Mouse (Mus musculus) lung, postnatal 0 days (tissue): ENCODE results near the gene Srsf7. TPM values are rescaled to one million over a fixed set of nuclear protein-coding genes. Genes with fewer than 3 reads are reported as not detected.
A peak's percentile ranks its signal among the peaks of the same experiment; 100 is the strongest.
"Not testable (repeated sequence)": the region's sequence is repeated elsewhere in the genome, so short reads cannot be mapped to it uniquely, and the experiment has no call there.

Experiments used
- ATAC-seq: fragments of 200-750 bp; cut with Nextera tagmentation; 2 replicates; pipeline ENCODE4 v1.8.0; 2017; ENCODE audit warnings: moderate library complexity
- DNase-seq: peaks from one replicate; pipeline ENCODE4 v3.0.0-alpha.2; 2016; ENCODE audit warnings: low spot score
- H3K27ac ChIP-seq: fragments of 300-500 bp; sonication (generic); 2 replicates; pipeline ENCODE4 v1.5.1; 2014; ENCODE audit warnings: antibody characterized with exemption, mild to moderate bottlenecking, low read length, mixed read lengths
- H3K27me3 ChIP-seq: fragments of 300-500 bp; sonication (generic); replicated peaks from 2 replicates; pipeline ENCODE4 v1.6.1; 2014; ENCODE audit warnings: low read length, mixed read lengths; ENCODE audit not compliant: insufficient read depth
- H3K36me3 ChIP-seq: fragments of 300-500 bp; sonication (generic); 2 replicates; pipeline ENCODE4 v1.6.1; 2014; ENCODE audit warnings: low read length, mixed read lengths; ENCODE audit not compliant: insufficient read depth
- H3K4me1 ChIP-seq: fragments of 300-500 bp; sonication (generic); 2 replicates; pipeline ENCODE4 v1.6.1; 2014; ENCODE audit warnings: antibody characterized with exemption, low read depth, low read length, mixed read lengths; ENCODE audit not compliant: insufficient read depth
- H3K4me2 ChIP-seq: fragments of 300-500 bp; sonication (generic); replicated peaks from 2 replicates; pipeline ENCODE4 v1.6.1; 2014; ENCODE audit warnings: low read depth, mild to moderate bottlenecking, low read length, moderate library complexity, mixed read lengths
- H3K4me3 ChIP-seq: fragments of 300-500 bp; sonication (generic); 2 replicates; pipeline ENCODE4 v1.5.1; 2014; ENCODE audit warnings: low read depth, low read length
- H3K9ac ChIP-seq: fragments of 300-500 bp; sonication (generic); replicated peaks from 2 replicates; pipeline ENCODE4 v1.6.1; 2014; ENCODE audit warnings: low read depth, mild to moderate bottlenecking
- H3K9me3 ChIP-seq: fragments of 300-500 bp; sonication (generic); 2 replicates; pipeline ENCODE4 v1.6.1; 2016; ENCODE audit warnings: low read length, mixed read lengths
- CTCF ChIP-seq: IDR thresholded peaks from 2 replicates; pipeline ENCODE4 v1.5.1; 2016; ENCODE audit warnings: antibody characterized with exemption, mild to moderate bottlenecking
- EP300 ChIP-seq: IDR thresholded peaks from 2 replicates; pipeline ENCODE4 v1.6.1; 2016; ENCODE audit warnings: antibody characterized with exemption, mild to moderate bottlenecking, control low read depth
- WGBS: fragments of 180-500 bp; shearing (Covaris S2); extraction: QIAGEN DNeasy Blood & Tissue Kit; methylation state at CpG from one replicate; pipeline ENCODE4 v1.1.7; 2014; 5-methylcytosine and 5-hydroxymethylcytosine counted together
- polyA plus RNA-seq: library from polyadenylated mRNA; unstranded; fragments of >200 nt; fragmentation: Nextera tagmentation; extraction: Ambion mirVana; gene quantifications from 2 replicates; pipeline ENCODE4 v1.2.1, GENCODE M21; 2015

Gene Srsf7
- polyA plus RNA-seq, 1 experiment from 2014 or later = 162 TPM

DNA sequence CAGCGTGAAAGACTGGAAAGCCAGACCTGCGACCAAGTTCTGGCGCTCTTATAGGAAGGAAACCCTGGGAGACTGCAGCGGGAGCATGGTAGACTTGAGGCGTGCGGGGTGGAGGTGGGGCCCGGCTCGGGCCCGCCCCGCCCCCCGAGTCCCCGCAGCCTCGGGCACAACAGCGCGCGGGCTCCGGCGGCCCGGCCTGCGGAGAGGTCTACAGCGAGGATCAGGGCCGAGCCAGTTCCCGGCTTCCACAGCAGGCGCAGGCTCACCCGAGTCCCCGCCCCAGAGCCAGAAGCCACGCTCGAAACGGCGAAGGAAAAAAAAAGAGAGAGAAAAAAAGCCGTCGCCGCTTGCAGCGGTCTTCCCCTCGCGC is 821 bp downstream of the Srsf7 start:
- Histone ChIP-seq H3K27me3 (no peaks in the 10 kb centered on the region), H3K9ac (peak overlapping the region; percentile 80), H3K4me2 (peak overlapping the region; percentile 90), H3K36me3 (peaks cover 7% of the 10 kb centered on the region; the same call in 1 of the 2 replicates), H3K4me1 (no peaks in the 10 kb centered on the region), H3K27ac (peak overlapping the region; percentile 99), H3K4me3 (peak overlapping the region; percentile 98), H3K9me3 (no peaks in the 10 kb centered on the region)
- WGBS = under 1% methylated on average over 36 of the region's 36 CpGs
- no peak for TF ChIP-seq EP300
- no peak for TF ChIP-seq CTCF
- peak; percentile 47 for ATAC-seq
- no peak for DNase-seq

DNA sequence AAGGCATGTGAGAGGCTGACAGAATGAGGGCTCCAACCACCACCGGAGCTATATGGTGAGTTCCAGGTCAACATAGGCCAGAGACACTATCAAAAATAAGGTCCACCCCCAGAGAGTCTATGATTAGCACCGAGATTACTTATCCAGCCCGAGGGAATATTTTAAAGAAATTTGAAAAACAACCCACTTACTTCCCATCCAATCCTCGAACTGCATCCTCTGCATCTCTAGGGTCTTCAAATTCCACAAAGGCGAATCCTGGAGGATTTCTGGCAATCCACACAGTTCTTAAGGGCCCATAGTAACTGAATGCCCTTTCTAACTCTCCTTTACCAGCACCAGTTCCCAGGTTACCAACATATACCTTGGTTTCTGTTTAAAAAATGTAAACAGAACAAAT is 1.4 kb downstream of the Srsf7 start:
- no peak overlapping the region; the same call in none of the 2 replicates for H3K9ac ChIP-seq
- DNase-seq (no peak), ATAC-seq (no peak)
- peaks cover 7% of the 10 kb centered on the region; the same call in 1 of the 2 replicates for H3K36me3 ChIP-seq
- 9% methylated on average over 5 of the region's 5 CpGs for WGBS
- H3K4me1 ChIP-seq = no peaks in the 10 kb centered on the region
- H3K27ac ChIP-seq = peak overlapping the region; percentile 99; the same call in 1 of the 2 replicates
- peak overlapping the region; percentile 98 for H3K4me3 ChIP-seq
- peak overlapping the region; percentile 90 for H3K4me2 ChIP-seq
- no peaks in the 10 kb centered on the region for H3K27me3 ChIP-seq
- TF ChIP-seq EP300 = no peak
- TF ChIP-seq CTCF = no peak
- no peaks in the 10 kb centered on the region for H3K9me3 ChIP-seq

DNA sequence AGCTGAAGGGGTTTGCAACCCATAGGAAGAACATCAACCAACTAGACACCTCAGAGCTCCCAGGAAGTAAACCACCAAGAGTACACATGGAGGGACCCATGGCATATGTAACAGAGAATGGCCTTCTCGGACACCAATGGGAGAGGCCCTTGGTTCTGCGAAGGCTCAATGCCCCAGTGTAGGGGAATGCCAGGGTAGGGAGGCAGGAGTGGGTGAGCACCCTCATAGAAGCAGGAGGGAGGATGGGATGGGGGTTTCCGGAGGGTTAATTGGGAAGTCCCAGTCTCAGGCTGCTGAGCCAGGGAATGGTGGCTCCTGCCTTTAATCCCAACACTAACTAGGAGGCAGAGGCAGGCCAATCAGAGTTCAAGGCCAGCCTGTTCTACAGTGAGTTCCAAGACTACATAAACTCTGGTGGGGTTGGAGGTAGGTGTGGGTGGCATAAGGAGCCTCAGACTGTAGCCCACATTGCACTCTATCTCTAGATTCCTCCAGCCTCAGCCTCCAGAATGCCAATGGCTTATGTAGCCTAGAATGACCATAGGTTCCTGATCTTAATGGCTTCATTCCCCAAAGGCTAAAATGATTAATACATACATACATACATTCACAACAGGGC is 7.8 kb downstream of the Srsf7 start:
- DNase-seq = no peak
- WGBS = 84% methylated on average over 3 of the region's 3 CpGs
- no peak overlapping the region for H3K4me3 ChIP-seq
- H3K4me2 ChIP-seq = no peak overlapping the region
- no peak for TF ChIP-seq CTCF
- TF ChIP-seq EP300 = no peak
- no peak overlapping the region for H3K9ac ChIP-seq
- no peak overlapping the region for H3K27ac ChIP-seq
- no peaks in the 10 kb centered on the region for H3K27me3 ChIP-seq
- peaks cover 14% of the 10 kb centered on the region; the same call in 1 of the 2 replicates for H3K36me3 ChIP-seq
- H3K4me1 ChIP-seq = no peaks in the 10 kb centered on the region
- no peaks in the 10 kb centered on the region for H3K9me3 ChIP-seq
- no peak for ATAC-seq

DNA sequence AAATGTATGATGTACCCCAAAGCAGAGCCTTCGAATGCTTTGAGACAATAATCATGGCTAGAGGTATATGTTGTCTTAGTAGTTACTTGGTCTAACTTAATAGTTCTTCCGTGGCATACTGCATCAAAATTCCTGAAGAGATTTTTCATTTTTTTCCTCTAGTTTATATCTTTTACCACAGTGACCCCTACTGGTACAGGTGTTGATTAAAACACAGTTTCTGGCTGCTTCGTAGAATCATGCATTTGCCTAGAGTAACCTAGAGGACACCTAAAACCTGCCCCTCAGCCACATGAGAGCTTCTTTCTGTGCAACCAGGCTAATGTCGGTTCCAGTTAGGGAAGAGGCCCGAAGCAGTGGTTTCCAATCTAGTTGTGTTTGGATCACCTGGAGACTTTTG is 14.0 kb downstream of the Srsf7 start:
- no peak overlapping the region for H3K4me3 ChIP-seq
- H3K9ac ChIP-seq = no peak overlapping the region
- no peak for ATAC-seq
- no peak overlapping the region for H3K27ac ChIP-seq
- 55% methylated on average over 5 of the region's 5 CpGs for WGBS
- peaks cover 7% of the 10 kb centered on the region; the same call in 1 of the 2 replicates for H3K36me3 ChIP-seq
- H3K27me3 ChIP-seq = no peaks in the 10 kb centered on the region
- H3K9me3 ChIP-seq = no peaks in the 10 kb centered on the region
- peak; percentile 67 for DNase-seq
- no peak overlapping the region for H3K4me2 ChIP-seq
- peak; percentile 57 for TF ChIP-seq CTCF
- TF ChIP-seq EP300 = no peak
- H3K4me1 ChIP-seq = no peaks in the 10 kb centered on the region

DNA sequence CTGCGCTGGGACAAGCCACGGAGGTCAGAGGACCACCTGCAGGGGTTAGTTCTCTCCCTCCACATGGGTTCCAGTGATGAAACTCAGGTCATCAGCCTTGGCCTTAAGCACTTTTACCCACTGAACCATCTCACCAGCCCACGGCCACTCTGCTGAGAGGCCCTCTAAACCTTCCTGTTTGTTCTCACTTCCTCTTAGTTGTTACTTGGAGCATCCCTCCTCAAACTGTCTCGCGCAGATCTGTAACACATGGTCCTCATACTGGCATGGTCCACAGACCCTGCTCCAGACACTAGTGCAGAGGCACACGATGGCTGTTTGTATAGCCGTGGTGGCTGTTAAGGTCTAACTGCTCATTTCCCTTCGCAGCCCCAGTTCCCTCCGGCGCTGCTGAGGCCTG is 23.5 kb downstream of the Srsf7 start:
- no peak overlapping the region for H3K27ac ChIP-seq
- no peaks in the 10 kb centered on the region for H3K4me1 ChIP-seq
- no peak overlapping the region for H3K4me2 ChIP-seq
- DNase-seq (no peak), ATAC-seq (no peak)
- TF ChIP-seq EP300 (no peak), CTCF (no peak)
- H3K9ac ChIP-seq = no peak overlapping the region
- 71% methylated on average over 9 of the region's 10 CpGs for WGBS
- no peaks in the 10 kb centered on the region for H3K9me3 ChIP-seq
- H3K36me3 ChIP-seq = no peaks in the 10 kb centered on the region
- no peaks in the 10 kb centered on the region for H3K27me3 ChIP-seq
- H3K4me3 ChIP-seq = no peak overlapping the region

DNA sequence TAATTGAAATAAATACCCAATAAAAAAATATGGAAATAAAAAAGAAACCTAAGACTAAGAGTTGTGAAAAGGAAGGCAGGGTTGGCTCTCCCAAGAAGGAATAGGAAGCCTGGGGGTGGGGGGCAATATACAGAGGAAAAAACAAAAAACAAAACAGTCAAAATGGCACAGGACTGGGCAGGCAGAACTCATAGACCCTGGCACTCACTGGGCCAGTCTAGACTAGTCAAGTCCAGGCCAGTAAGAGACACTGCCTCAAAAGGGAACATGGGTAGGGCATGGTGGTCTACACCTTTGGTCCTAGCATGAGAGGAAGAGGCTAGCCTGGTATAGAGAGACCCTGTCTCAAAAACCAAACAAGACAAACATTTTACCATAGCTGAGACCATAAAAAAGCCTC is 26.6 kb downstream of the Srsf7 start:
- no peak overlapping the region for H3K4me3 ChIP-seq
- TF ChIP-seq EP300 (no peak), CTCF (no peak)
- no peaks in the 10 kb centered on the region for H3K4me1 ChIP-seq
- H3K9ac ChIP-seq = no peak overlapping the region
- ATAC-seq (no peak), DNase-seq (no peak)
- no peak overlapping the region for H3K27ac ChIP-seq
- H3K4me2 ChIP-seq = no peak overlapping the region
- H3K27me3 ChIP-seq = no peaks in the 10 kb centered on the region
- H3K36me3 ChIP-seq = no peaks in the 10 kb centered on the region
- H3K9me3 ChIP-seq = no peaks in the 10 kb centered on the region

DNA sequence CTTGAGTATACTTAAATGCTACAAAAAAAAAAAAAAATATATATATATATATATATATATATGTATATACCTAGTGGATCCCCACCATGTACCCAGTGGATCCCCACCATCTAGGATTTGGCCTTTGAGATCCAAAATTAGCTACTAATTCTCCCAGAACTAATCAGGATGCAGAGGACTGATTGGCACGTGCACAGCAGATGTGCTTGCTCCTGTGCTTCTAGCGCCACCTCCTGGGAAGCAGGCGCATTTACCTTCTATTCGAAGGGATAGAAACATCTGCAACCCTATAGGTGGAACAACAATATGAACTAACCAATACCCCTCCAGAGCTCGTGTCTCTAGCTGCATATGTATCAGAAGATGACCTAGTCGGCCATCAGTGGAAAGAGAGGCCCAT is 27.1 kb downstream of the Srsf7 start:
- H3K9ac ChIP-seq = no peak overlapping the region
- no peak overlapping the region for H3K4me2 ChIP-seq
- H3K9me3 ChIP-seq = no peaks in the 10 kb centered on the region
- no peaks in the 10 kb centered on the region for H3K36me3 ChIP-seq
- WGBS = 1% methylated on average over 6 of the region's 6 CpGs
- H3K4me3 ChIP-seq = no peak overlapping the region
- 0 out of 2 replicates have a peak, but pooled peaks cover 4% of the 10 kb centered on the region for H3K4me1 ChIP-seq
- no peaks in the 10 kb centered on the region for H3K27me3 ChIP-seq
- no peak overlapping the region for H3K27ac ChIP-seq
- peak; percentile 79 for ATAC-seq
- TF ChIP-seq EP300 = no peak
- peak; percentile 98 for TF ChIP-seq CTCF
- DNase-seq = peak; percentile 93

DNA sequence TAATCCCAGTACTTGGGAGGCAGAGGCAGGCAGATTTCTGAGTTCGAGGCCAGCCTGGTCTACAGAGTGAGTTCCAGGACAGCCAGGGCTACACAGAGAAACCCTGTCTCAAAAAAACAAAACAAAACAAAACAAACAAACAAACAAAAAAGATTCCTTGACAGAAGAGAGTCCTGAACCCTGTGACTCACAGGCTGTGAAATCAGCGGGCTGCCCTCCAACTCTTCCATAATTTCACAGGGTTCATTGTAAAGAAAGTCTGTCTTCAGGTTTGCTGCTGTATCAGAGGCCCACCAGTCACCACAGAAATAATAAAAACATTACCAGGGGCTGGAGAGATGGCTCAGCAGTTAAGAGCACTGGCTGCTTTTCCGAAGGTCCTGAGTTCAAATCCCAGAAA is 28.3 kb downstream of the Srsf7 start:
- not testable (repeated sequence) for ATAC-seq
- WGBS = 93% methylated on average over 2 of the region's 3 CpGs

More for the DNA sequence above, 28.3 kb downstream of the Srsf7 start:
- not testable (repeated sequence) for H3K36me3 ChIP-seq, H3K4me2 ChIP-seq, H3K4me3 ChIP-seq, H3K27ac ChIP-seq, H3K9me3 ChIP-seq, H3K27me3 ChIP-seq, DNase-seq, H3K9ac ChIP-seq, H3K4me1 ChIP-seq
